Mouse (Mus musculus) spleen, postnatal 0 days (tissue): ENCODE measurements around the gene Evc2. TPM values are rescaled to one million over a fixed set of nuclear protein-coding genes. Genes with fewer than 3 reads are reported as not detected.

Experiments
- polyA plus RNA-seq: library from polyadenylated mRNA; unstranded; fragments of >200 nt; fragmentation: Nextera tagmentation; extraction: Ambion mirVana; gene quantifications from 2 replicates; pipeline ENCODE4 v1.2.1, GENCODE M21; 2015

The Evc2 gene
- 1.3 and 2.0 TPM in 2 replicates for polyA plus RNA-seq

DNA sequence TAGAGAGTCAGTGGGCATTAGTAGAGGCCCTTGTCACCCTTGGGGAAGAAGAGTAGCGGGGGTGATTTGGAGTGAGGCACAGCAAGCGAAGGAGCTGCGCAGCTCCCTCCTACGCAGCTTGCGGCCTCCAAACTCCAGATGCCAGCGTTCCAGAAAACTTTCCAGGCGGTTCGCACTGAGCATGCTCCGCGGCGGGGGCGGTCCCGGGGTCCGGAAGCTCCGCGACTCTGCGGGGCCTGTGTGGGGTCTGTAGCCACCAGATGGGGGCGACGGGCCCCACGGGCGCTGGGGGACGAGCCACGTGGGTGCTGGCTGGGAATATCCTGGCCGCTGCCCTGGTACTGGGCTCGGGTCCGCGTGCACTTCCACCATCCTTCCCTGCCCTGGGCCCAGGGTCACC lies at the start of gene Evc2:
Evc2 (plus strand) TSS at position 212 of the 400 bp plus-strand sequence.

GRCm38 (mm10) chr5:37336485-37337105 lies 1.7 kb upstream of the Evc2 start, which contains the start of gene Evc:
Gene Evc (minus strand): TSS chr5:37336894.

Other genes starting within 250 kb of the Evc2 start
- 0.45 and 0.69 TPM in 2 replicates for gene Crmp1, start 96.6 kb upstream of the Evc2 start, polyA plus RNA-seq
- gene Evc, start 1.6 kb upstream of the Evc2 start, polyA plus RNA-seq: 1.9 and 2.9 TPM in 2 replicates